Mouse (Mus musculus): ENCODE results near the gene Trp53bp2.
A peak's percentile ranks its signal among the peaks of the same experiment; 100 is the strongest.

Trp53bp2 gene

DNA sequence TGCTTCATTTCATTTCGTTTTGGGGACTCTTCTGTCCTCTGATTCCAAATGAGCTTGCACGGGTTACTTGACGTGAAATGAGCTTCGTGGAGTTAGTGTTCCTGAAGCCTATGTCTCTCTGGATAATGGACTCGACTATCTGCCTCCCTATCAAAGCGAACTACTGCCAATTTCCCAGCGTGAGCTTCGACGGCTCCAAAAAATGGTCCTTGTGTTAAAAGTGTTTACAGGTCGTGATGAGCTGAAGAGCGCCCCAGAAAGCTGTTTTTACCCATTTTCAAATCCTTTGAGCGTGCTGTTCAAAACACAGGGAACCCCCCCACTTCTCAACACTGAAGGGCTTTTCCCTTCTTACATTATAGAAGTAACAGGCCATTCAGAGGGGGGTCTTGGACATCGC lies 729 bp upstream of the Trp53bp2 start:
- no peak for DNase-seq (ENCODE audit: low read depth)

DNA sequence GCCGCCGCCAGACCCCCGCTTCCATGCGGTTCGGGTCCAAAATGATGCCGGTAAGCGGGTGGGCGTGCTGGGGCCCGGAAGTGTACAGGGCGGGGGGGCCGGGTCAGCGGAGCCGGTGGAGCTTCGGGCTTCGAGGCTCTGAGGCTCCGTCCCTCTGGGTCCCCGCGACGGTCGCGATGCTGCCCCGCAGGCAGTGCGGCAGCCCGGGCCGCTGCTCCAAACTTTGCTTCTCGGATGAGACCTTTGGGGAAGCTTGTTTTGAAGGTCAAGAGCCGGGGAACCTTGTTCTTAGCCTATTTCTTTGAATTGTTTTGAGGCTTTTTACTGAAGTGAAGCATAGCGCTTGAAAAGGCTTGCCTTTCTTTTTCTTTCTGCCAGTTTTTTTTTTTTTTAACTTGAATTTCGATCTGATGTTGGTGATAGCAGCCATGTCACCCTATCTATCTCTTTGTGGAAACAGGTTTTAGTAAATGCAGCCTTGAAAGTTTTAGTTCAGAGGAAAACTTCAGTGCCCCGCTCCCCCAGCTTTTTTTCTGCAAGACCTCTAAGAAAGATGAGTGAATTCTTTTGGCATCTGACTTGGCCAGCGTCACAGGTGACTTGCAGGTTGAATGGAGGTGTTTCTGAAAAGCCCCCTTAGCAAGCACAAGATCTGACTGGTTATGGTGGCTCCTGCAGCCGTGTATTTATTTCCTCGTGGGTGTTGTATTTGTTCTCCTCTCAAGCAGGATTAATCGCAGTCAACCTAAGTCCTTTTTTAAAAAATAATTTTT lies 615 bp downstream of the Trp53bp2 start:
- DNase-seq (ENCODE audit: low read depth): no peak

DNA sequence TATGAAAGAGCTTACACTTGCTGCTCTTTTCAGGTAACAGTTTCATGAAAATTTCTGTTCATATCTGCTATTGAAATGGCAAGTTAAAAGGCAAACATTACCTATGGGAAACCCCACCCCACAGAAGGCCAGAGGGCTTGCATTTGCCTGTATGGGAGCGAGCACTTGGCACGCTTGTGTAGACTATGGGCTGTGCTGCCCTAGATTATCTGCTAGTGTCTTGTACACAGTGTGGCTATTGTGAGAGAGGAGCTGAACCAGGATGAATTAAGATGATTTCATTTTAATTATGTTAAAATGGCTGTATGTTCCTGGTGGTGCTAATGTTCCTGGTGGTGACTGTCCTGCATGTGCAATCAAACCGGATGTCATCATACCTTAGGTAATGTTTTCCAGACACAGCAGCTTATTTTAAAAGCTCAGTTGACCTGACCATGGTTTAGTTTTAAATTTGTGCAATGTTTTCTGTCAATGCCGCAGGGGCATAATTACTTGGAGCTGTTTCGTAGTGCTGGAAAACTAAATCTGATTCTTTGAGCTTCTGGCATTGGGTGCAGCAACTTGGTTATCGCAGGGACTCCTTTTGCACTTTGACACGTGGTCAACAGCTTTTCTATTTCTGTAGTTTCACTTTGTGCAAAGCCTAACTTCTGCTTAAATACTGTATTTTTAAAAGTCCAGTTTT lies 3.8 kb downstream of the Trp53bp2 start:
- no peak for DNase-seq (ENCODE audit: low read depth)

DNA sequence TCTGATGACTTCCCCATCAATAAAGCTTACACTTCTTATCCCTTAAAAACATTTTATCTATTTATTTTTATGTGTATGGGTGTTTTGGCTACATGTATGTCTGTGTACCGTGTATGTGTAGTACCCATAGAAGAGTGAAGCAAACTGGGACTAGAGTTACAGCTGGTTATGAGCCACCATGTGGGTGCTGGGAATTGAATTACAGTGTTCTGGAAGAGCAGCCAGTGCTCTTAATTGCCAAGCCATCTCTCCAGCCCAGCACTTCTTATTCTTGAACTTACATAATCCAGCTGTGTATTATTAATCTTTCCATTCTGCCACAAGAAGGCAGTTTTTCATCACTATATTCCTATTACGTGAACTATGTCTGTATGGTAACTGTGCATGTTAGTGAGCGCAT lies 10.5 kb downstream of the Trp53bp2 start:
- no peak for DNase-seq (ENCODE audit: low read depth)

DNA sequence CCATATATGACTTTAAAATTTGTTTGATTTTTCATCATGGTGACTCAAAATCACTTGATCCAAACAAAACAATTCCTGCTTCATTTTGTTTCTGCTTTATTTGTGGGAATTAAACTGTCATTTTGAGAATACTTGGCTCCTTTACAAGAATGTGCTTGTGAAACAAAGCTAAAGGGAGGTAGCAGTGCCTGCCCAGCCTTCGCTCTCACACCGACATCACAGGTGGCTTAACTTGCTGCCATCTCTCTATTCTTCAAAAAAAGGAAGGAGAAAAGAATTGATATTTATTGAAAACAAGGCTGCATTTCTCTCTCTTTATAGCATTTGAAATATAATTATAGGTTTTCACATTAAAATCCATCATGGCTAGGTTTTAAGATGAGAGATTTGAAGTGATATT lies 15.3 kb downstream of the Trp53bp2 start:
- no peak for DNase-seq (ENCODE audit: low read depth)

DNA sequence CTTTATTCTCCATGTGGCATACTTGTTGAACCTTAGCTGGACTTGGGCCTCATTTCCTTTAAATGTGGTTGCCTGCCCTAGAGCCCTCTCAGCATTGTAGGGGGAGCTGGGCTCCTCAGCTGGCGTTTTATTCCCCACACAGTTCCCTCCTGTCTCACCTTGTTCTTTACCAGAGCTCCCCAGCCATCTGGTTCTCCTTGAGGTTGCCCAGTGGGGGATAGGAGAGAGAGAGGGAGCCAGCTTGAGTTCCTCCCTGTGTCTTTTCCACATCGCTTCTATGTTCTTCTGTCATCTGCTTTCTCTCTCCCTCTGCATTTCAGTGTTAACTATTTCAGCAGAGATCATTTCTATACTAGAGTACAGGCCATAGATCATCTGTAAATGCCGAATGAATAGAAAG lies 16.2 kb downstream of the Trp53bp2 start:
- no peak for DNase-seq (ENCODE audit: low read depth)

- no peak for DNase-seq (ENCODE audit: low read depth)
These were observed 17.5 kb downstream of the Trp53bp2 start for GRCm38 (mm10) chr1:182426444-182426843.

DNA sequence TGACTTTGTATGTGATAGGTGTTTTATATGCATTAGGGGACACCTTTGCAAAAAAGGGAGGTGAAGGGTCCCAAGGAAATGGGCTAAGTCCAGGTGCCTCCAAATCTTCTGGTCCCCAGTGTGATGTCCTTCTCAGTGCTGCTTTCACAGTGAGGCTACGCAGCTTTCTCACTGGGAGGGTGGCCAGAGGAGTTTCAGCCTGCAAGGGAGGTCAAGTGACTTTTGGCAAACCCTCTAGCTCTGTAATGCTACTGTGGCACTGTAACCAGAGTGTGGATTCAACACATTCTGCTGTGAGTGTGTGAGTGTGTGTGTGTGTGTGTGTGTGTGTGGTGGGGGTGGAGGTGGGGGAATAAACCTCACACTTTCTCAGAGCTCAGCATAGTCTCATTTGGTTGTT lies 18.5 kb downstream of the Trp53bp2 start:
- no peak for DNase-seq (ENCODE audit: low read depth)

GRCm38 (mm10) chr1:182429826-182430225 lies 20.9 kb downstream of the Trp53bp2 start:
- DNase-seq (ENCODE audit: low read depth): no peak

- DNase-seq (ENCODE audit: low read depth): no peak
These were observed 21.7 kb downstream of the Trp53bp2 start for GRCm38 (mm10) chr1:182430676-182431075.

- no peak for DNase-seq (ENCODE audit: low read depth)
These were observed 23.1 kb downstream of the Trp53bp2 start for GRCm38 (mm10) chr1:182432059-182432458.

DNA sequence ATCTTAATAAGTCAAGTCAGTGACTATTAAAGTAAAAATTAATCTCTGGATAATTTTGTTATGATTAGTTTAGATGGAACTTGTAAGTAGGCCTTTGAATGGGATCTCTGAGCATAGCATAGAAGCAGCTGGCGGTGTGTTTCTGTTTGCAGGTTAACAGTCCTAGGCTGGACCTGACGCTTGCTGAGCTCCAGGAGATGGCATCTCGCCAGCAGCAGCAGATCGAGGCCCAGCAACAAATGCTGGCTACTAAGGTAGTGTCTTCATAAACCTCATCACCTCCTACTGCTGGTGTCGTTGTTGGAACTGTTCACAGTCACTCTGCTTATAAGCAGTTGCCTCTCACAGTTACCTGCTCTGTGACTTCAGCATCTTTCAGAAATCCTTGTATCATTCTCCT lies 27.8 kb downstream of the Trp53bp2 start:
- no peak for DNase-seq (ENCODE audit: low read depth)

- DNase-seq (ENCODE audit: low read depth): peak; percentile 71
These were observed 30.7 kb downstream of the Trp53bp2 start for GRCm38 (mm10) chr1:182439546-182440222.

- DNase-seq (ENCODE audit: low read depth): no peak
These were observed 33.0 kb downstream of the Trp53bp2 start for GRCm38 (mm10) chr1:182441791-182442473.

DNA sequence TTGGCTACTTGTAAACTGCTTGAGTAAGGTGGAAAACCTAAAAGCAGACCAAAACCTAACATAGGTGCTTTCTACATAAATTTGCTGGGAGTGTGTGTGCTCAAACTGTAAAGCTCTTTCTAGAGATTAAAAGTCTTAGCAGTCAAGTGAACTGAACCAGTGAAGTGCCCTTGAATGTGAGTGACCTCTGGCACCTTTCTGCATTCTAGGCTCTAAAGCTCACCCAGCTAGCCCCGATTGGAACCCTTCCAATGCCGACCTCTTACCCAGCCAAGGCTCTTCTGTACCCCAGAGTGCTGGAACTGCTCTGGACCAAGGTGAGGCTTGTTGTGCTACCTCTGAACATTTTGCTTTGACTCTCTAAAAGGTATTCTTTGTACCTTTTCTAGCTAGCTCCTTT lies 35.1 kb downstream of the Trp53bp2 start:
- no peak for DNase-seq (ENCODE audit: low read depth)

DNA sequence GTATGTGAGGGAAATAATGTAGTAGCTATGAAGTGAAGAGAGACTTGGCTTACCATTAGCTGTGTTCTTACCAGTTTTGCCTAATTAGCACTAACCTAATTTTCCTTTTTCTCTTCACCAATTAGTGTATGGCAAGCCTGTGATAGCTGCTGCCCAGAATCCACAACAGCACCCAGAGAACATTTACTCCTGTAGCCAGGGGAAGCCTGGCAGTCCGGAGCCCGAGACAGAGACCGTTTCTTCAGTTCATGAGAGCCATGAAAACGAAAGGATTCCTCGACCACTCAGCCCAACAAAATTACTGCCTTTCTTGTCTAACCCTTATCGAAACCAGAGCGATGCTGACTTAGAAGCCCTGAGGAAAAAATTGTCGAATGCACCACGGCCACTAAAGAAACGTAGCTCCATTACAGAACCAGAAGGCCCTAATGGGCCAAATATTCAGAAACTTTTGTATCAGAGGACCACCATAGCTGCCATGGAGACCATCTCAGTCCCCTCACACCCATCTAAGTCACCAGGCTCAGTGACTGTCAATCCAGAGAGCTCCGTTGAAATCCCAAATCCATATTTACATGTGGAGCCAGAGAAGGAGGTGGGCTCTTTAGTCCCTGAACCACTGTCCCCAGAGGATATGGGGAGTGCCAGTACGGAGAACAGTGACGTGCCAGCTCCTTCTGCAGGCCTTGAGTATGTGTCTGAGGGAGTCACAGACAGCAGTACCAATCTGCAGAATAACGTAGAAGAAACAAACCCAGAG lies 39.5 kb downstream of the Trp53bp2 start:
- DNase-seq (ENCODE audit: low read depth): no peak

GRCm38 (mm10) chr1:182452473-182452872 lies 43.5 kb downstream of the Trp53bp2 start:
- DNase-seq (ENCODE audit: low read depth): no peak

- no peak for DNase-seq (ENCODE audit: low read depth)
These were observed 46.1 kb downstream of the Trp53bp2 start for GRCm38 (mm10) chr1:182455080-182455479.

GRCm38 (mm10) chr1:182458556-182458955 lies 49.6 kb downstream of the Trp53bp2 start:
- DNase-seq (ENCODE audit: low read depth): no peak

DNA sequence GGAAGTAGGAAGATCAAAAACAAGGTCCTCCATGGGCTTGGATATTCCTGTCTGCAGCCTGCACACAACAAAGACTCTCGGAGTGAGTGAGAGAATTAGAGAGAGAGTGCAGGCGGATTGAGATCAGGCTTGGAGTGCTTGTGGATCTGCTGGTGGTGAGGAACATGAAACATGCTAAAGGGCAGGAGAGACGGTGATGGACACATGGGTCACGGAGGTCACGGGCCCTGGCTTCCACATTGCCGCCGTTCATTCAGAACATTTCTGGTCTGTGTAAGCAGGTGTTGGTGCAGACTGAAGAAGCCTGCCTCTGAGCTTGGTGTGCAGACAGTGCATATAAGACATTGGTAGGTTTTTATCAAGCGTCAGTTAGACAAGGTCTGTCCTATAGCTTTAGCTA lies 50.5 kb downstream of the Trp53bp2 start:
- DNase-seq (ENCODE audit: low read depth): no peak

DNA sequence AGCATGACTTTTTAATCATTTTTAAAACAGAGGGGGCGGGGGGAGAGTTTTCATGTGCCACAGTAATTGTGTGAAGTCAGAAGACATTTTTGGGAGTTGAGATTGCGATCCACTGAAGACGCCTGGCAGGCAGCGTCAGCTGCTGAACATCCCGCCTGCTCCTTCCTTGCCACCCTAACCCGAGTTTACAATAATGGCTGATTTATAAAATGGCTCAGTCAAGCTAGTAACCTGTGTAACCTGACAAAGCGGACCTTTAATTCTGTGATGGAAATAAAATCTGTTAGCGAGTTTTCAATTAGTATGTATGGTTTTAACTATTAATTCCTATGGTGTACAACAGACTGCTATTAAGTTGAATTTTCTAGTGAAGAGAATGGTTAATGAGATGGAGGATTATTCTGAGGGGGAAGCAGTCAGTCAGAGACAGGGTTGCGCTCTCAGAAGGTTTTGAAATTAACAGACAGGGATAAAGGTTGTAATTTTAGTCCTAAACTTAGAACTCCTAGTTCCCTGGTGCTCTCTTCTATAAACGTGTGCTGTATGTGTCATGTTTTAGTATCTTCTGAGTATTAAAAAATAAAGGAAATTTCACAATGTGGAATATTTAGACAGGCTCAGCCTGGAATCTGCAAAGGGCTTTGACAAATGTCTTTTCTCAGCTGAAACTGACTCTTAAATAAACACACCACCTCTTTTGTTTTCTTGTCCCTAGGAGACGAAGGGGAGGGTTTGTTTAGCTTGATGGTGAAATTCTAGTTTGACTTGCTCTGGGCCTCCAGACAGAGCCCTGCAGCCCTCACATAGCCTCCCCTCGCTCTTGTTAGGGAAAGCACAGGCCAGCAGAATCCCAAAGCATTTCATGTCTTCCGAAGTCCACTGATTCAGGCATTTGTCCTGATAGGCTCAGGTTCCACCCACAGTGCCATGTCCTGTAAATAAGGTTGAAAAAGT lies 51.6 kb downstream of the Trp53bp2 start:
- DNase-seq (ENCODE audit: low read depth): no peak

Data from fibroblast of lung, adult 2 months (primary cell).